Mouse (Mus musculus) limb, embryonic 15.5 days (tissue): ENCODE data around the gene Prr12. TPM values are rescaled to one million over a fixed set of nuclear protein-coding genes. Genes with fewer than 3 reads are reported as not detected.
"Not testable (repeated sequence)": the region's sequence is repeated elsewhere in the genome, so short reads cannot be mapped to it uniquely, and the experiment has no call there.

Experiments used
- ATAC-seq: fragments of 200-750 bp; cut with Nextera tagmentation; 2 replicates; pipeline ENCODE4 v1.8.0; 2017; ENCODE audit warnings: low read depth, moderate TSS enrichment; ENCODE audit not compliant: insufficient number of reproducible peaks, low FRiP score, low TSS enrichment
- H3K27ac ChIP-seq: fragments of 300-500 bp; sonication (generic); 2 replicates; pipeline ENCODE4 v1.5.1; 2015; ENCODE audit warnings: moderate library complexity, mild to moderate bottlenecking, inconsistent platforms
- H3K27me3 ChIP-seq: fragments of 300-500 bp; sonication (generic); 2 replicates; pipeline ENCODE4 v1.6.1; 2015; ENCODE audit warnings: inconsistent platforms
- H3K36me3 ChIP-seq: fragments of 300-500 bp; sonication (generic); 2 replicates; pipeline ENCODE4 v1.6.1; 2015; ENCODE audit warnings: inconsistent platforms
- H3K4me1 ChIP-seq: fragments of 300-500 bp; sonication (generic); 2 replicates; pipeline ENCODE4 v1.6.1; 2015; ENCODE audit warnings: inconsistent platforms
- H3K4me2 ChIP-seq: fragments of 300-500 bp; sonication (generic); 2 replicates; pipeline ENCODE4 v1.6.1; 2015; ENCODE audit warnings: mild to moderate bottlenecking, inconsistent platforms
- H3K4me3 ChIP-seq: fragments of 300-500 bp; sonication (generic); 2 replicates; pipeline ENCODE4 v1.5.1; 2015; ENCODE audit warnings: mild to moderate bottlenecking, inconsistent platforms
- H3K9ac ChIP-seq: fragments of 300-500 bp; sonication (generic); 2 replicates; pipeline ENCODE4 v1.6.1; 2015; ENCODE audit warnings: inconsistent platforms
- H3K9me3 ChIP-seq: fragments of 300-500 bp; sonication (generic); 2 replicates; pipeline ENCODE4 v1.6.1; 2016; ENCODE audit warnings: inconsistent platforms
- WGBS: fragments of 180-500 bp; shearing (Covaris S2); methylation state at CpG from one replicate; pipeline ENCODE4 v1.1.7; 2015; 5-methylcytosine and 5-hydroxymethylcytosine counted together
- polyA plus RNA-seq: library from polyadenylated mRNA; unstranded; fragments of >200 nt; fragmentation: Nextera tagmentation; extraction: Ambion mirVana; gene quantifications from 2 replicates; pipeline ENCODE4 v1.2.1, GENCODE M21; 2015

The Prr12 gene
- polyA plus RNA-seq, 1 experiment from 2014 or later, result 11.5 TPM

DNA sequence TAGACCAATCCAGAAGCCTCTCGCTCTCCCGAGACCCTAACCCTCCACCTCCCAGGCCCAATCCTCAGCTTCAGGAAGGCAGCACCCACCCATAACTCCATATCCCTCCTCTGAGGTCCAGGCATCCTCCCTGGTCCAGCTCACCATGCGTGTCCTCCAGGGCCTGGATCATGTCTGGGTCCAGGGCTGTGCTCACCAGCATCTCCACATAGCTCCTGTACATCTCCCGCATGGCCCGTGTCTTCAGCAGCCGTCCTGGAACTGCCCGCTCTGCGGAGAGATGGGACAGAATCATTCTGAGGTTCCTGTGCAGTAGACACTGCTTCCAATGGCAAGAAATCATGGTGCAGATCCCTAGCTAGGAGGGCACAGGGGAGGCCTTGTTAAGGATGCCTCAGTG is 21.8 kb downstream of the Prr12 start:
- no peak for ATAC-seq
- no peak overlapping the region for H3K9ac ChIP-seq
- H3K4me3 ChIP-seq, result no peak overlapping the region
- WGBS, result 96% methylated on average over 8 of the region's 8 CpGs
- no peak overlapping the region for H3K4me2 ChIP-seq
- H3K4me1 ChIP-seq, result 0 out of 2 replicates have a peak, but pooled peaks cover 8% of the 10 kb centered on the region
- H3K27ac ChIP-seq, result no peak overlapping the region
- H3K9me3 ChIP-seq, result no peaks in the 10 kb centered on the region
- H3K36me3 ChIP-seq, result peaks cover 91% of the 10 kb centered on the region
- H3K27me3 ChIP-seq, result no peaks in the 10 kb centered on the region

DNA sequence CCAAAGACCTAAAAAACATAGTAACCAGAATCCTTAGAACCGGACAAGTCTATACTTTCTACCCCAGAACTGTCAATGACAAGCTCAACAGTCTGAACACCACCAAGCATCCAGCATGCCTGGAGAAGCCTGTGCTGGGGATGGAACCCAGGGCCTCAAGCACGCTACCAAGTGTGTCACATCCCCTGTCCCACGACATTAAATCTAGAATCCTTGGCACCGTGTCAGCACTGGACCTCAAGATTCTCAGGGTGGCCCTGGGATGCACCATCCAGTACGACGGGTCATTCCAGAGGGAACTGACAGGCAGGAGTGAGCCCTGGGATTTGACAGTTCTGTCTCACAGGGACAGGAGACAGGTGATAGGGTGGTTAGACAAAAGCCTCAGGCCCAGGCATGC is 22.7 kb downstream of the Prr12 start:
- 94% methylated on average over 6 of the region's 6 CpGs for WGBS
- no peaks in the 10 kb centered on the region for H3K27me3 ChIP-seq
- no peak overlapping the region for H3K4me3 ChIP-seq
- ATAC-seq, result no peak
- no peak overlapping the region for H3K9ac ChIP-seq
- H3K36me3 ChIP-seq, result peaks cover 83% of the 10 kb centered on the region
- H3K9me3 ChIP-seq, result no peaks in the 10 kb centered on the region
- no peak overlapping the region for H3K27ac ChIP-seq
- no peak overlapping the region for H3K4me2 ChIP-seq
- 0 out of 2 replicates have a peak, but pooled peaks cover 8% of the 10 kb centered on the region for H3K4me1 ChIP-seq

DNA sequence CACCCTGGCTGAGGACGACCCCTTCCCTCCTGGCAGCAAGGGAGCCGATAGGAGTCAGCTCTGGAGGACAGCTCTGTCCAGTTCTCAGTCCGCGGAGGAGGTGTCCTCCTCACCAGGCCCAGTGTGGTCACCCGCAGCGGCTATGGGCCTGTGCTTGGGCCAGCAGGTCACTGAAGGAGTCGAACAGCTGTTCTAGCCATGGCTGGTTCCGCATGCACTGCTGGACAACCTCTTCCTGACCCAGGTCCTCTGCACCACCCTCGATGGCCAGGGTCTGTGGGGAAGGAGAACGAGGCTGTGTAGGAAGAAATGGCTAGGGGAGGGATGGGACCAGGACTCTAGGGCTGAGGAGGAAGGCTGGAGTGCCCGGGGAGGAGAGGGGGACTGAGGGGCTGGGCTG is 24.3 kb downstream of the Prr12 start:
- no peak for ATAC-seq
- Histone ChIP-seq H3K4me1 (0 out of 2 replicates have a peak, but pooled peaks cover 8% of the 10 kb centered on the region), H3K27ac (no peak overlapping the region), H3K4me2 (no peak overlapping the region), H3K36me3 (peaks cover 66% of the 10 kb centered on the region), H3K4me3 (no peak overlapping the region), H3K9me3 (no peaks in the 10 kb centered on the region), H3K27me3 (no peaks in the 10 kb centered on the region), H3K9ac (no peak overlapping the region)
- WGBS, result 92% methylated on average over 11 of the region's 11 CpGs

DNA sequence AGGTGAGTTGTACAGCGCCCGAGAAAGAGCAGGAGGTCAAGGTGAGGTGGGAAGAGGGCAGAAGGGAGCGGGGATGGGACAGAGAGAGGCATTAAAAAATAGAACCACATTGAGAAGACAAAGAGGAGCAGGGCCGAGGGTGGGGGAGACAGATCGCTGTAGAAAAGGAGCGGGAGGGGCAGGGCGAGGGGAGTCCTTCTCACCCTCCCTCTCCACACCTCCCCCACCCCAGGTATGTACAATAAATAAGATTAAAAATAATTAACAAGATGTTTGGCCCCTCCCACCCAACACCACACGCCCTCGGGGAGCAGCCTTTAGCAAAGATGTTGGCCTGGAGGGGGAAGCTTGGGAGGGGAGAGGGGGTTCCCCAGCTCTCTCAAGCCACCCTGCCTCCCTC is 24.9 kb downstream of the Prr12 start:
- 96% methylated on average over 9 of the region's 9 CpGs for WGBS
- Histone ChIP-seq H3K4me3 (no peak overlapping the region), H3K4me1 (0 out of 2 replicates have a peak, but pooled peaks cover 8% of the 10 kb centered on the region), H3K27me3 (no peaks in the 10 kb centered on the region), H3K36me3 (peaks cover 60% of the 10 kb centered on the region), H3K9ac (no peak overlapping the region), H3K4me2 (no peak overlapping the region), H3K9me3 (no peaks in the 10 kb centered on the region), H3K27ac (no peak overlapping the region)
- ATAC-seq, result no peak

DNA sequence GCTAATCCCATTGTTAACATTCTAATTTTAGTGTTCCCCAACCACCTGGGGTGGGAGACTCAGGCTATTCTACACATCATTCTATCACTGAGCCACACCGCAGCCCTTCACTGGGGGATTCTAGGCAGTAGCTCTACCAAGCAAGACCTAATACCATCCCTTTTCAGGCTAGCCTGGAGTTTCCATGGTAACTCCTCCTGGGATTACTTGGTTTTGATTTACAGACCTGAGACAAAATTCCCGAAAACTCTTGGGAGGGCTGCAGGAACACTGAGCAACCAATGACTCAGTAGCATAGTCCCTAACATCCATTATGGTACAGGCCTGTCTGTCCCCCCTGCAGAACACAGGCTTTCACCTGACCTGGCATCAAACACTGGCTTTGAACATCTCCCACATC is 26.4 kb downstream of the Prr12 start:
- H3K9ac ChIP-seq, result no peak overlapping the region
- peaks cover 48% of the 10 kb centered on the region for H3K36me3 ChIP-seq
- no peak for ATAC-seq
- 61% methylated on average over 2 of the region's 2 CpGs for WGBS
- no peak overlapping the region for H3K4me2 ChIP-seq
- H3K4me1 ChIP-seq, result 0 out of 2 replicates have a peak, but pooled peaks cover 8% of the 10 kb centered on the region
- H3K27me3 ChIP-seq, result no peaks in the 10 kb centered on the region
- no peak overlapping the region; the same call in 1 of the 2 replicates for H3K27ac ChIP-seq
- H3K9me3 ChIP-seq, result no peaks in the 10 kb centered on the region
- no peak overlapping the region for H3K4me3 ChIP-seq

DNA sequence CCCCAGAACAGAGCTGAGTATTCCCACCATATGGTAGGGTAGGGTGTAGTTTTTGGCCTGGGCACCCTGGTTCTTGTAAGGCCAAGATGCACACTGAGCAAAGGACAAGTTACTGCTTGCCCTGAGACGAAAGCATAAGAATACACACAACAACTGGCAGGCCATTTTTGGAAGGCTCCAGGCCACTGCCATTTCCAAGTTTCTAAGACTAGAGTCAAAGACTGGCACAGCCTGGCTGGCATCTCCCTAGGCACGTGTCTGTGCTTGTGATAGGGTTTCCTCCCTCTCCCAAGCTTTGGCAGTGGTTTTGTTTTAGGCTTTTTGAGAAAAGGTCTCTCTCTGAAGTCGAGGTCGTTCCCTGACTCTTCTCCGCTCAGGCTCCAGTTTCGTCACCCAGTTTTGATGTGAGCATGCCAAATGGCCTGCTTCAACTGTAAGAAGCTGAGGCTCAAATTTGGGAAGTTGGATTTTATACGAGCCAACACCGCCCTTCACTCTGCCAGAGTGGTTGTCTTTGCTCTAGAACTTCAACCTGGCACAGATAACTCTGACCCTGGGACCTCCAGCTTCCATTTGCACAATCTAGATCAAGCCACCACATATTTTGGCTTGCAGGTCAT is 27.0 kb downstream of the Prr12 start:
- 66% methylated on average over 8 of the region's 8 CpGs for WGBS
- Histone ChIP-seq H3K9me3 (no peaks in the 10 kb centered on the region), H3K4me1 (0 out of 2 replicates have a peak, but pooled peaks cover 8% of the 10 kb centered on the region), H3K9ac (no peak overlapping the region), H3K4me2 (no peak overlapping the region), H3K36me3 (peaks cover 44% of the 10 kb centered on the region), H3K27ac (peak overlapping the region; percentile 19), H3K27me3 (no peaks in the 10 kb centered on the region), H3K4me3 (no peak overlapping the region)
- ATAC-seq, result no peak

DNA sequence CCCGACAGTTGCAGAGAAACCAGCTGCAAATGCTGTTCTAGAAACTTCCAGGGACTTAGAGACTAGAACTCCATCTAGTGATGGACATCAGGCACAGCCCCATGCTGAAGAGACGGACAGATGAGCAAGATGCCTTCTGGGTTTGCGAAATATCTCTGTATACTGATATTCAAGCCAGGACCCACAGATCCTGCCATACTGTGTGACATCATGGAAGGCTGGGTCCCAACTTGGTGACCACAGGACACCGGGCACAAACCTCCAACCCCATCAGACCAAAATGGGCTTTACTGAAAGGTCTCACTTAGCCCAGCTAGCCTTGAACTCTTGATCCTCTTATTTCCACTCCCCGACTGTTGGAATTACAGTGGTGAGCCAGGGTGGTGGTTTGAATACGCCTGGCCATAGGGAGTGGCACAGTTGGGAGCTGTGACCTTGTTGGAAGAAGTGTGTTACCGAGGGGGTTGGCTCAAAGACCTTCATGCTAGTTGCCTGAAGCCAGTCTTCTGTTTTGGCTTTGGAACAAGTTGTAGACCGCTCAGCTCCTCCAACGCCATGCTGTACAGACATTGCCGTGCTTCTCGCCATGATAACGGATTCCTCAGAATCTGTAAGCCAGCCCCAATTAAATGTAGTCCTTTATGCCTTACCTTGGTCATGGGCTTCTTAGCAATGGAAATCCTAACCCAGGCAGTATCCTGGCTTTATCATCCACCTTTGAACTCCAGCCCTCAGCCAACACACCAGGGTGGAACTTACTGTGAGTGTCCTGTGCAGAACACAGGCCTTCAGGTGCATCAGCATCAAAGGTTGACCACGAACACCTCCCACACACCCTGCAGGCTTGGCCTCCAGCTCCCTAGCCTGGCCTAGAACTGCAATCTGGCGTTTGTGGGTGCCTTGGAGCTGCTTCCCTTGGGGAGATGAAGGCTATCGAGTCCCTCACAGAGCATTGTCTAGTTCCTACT is 28.1 kb downstream of the Prr12 start:
- no peak for ATAC-seq
- 82% methylated on average over 15 of the region's 15 CpGs for WGBS
- no peaks in the 10 kb centered on the region for H3K27me3 ChIP-seq
- peaks cover 9% of the 10 kb centered on the region; the same call in 1 of the 2 replicates for H3K4me1 ChIP-seq
- no peak overlapping the region for H3K27ac ChIP-seq
- H3K9ac ChIP-seq, result no peak overlapping the region
- H3K4me3 ChIP-seq, result no peak overlapping the region
- H3K9me3 ChIP-seq, result no peaks in the 10 kb centered on the region
- no peak overlapping the region for H3K4me2 ChIP-seq
- peaks cover 32% of the 10 kb centered on the region for H3K36me3 ChIP-seq

DNA sequence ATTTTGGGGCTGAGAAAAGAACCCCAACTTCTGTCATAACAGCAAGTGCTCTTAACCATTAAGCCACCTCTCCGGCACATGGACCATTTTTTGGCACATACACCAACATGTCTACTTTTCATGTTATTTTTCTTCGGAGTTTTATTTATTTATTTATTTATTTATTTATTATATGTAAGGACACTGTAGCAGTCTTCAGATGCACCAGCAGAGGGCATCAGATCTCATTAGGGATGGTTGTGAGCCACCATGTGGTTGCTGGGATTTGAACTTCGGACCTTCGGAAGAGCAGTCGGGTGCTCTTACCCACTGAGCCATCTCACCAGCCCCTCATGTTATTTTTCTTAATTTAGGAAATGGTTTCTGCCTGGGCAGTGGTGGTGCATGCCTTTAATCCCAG is 29.0 kb downstream of the Prr12 start:
- not testable (repeated sequence) for H3K9ac ChIP-seq, H3K27ac ChIP-seq, ATAC-seq, H3K9me3 ChIP-seq, H3K4me2 ChIP-seq, H3K27me3 ChIP-seq, H3K4me3 ChIP-seq
- Histone ChIP-seq H3K36me3 (peaks cover 25% of the 10 kb centered on the region), H3K4me1 (peaks cover 18% of the 10 kb centered on the region)
- WGBS, result 81% methylated on average over 5 of the region's 5 CpGs

DNA sequence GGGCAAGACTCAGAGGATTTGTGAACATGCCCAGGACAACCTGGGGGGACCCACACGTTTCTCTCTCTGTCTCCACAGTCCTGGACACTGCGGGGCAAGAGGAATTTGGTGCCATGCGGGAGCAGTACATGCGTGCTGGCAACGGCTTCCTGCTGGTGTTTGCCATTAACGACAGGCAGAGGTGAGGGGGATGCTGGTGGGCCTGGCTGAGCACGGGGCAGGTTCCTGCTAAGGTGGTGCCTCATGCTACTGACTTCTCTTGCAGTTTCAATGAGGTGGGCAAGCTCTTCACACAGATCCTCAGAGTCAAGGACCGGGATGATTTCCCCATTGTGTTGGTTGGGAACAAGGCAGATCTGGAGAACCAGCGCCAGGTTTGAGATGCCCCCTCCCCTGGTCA is 32.5 kb downstream of the Prr12 start:
- H3K9ac ChIP-seq, result no peak overlapping the region
- no peak overlapping the region for H3K4me3 ChIP-seq
- H3K27me3 ChIP-seq, result no peaks in the 10 kb centered on the region
- 64% methylated on average over 9 of the region's 9 CpGs for WGBS
- H3K9me3 ChIP-seq, result no peaks in the 10 kb centered on the region
- peaks cover 4% of the 10 kb centered on the region; the same call in 1 of the 2 replicates for H3K36me3 ChIP-seq
- no peak overlapping the region for H3K4me2 ChIP-seq
- H3K27ac ChIP-seq, result no peak overlapping the region
- H3K4me1 ChIP-seq, result peaks cover 18% of the 10 kb centered on the region
- ATAC-seq, result no peak

DNA sequence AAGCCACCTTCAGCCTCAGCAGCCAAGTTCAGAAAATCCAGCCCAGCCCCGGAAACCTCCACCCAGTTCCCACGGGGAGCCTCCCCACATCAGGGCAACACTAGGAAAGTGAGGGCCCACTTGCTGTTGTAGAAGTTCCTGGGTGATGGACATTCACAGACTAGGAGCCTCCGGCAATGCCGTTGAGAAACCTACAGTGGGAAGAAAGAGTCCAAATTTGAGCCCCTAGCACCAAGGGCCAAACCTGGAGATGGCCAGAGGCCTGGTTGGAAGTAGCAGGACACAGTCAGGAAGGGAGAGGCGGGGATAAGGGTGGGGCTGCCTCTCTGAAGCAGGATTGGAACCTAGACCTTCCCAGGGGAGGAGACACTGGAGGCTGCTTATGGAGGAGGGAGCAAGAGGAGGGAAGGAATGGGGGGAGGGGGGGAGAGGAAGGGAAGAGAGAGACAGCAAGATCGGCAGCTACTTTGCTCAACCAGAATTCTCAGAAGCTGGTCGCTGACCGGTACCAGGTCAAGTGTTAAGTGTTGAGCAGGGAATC is 33.6 kb downstream of the Prr12 start:
- no peak for ATAC-seq
- Histone ChIP-seq H3K27ac (peak overlapping the region; percentile 96), H3K4me3 (peak overlapping the region; percentile 94), H3K4me1 (peaks cover 28% of the 10 kb centered on the region), H3K4me2 (peak overlapping the region; percentile 86), H3K27me3 (no peaks in the 10 kb centered on the region), H3K36me3 (peaks cover 5% of the 10 kb centered on the region; the same call in 1 of the 2 replicates), H3K9me3 (no peaks in the 10 kb centered on the region), H3K9ac (no peak overlapping the region)
- 29% methylated on average over 8 of the region's 8 CpGs for WGBS

DNA sequence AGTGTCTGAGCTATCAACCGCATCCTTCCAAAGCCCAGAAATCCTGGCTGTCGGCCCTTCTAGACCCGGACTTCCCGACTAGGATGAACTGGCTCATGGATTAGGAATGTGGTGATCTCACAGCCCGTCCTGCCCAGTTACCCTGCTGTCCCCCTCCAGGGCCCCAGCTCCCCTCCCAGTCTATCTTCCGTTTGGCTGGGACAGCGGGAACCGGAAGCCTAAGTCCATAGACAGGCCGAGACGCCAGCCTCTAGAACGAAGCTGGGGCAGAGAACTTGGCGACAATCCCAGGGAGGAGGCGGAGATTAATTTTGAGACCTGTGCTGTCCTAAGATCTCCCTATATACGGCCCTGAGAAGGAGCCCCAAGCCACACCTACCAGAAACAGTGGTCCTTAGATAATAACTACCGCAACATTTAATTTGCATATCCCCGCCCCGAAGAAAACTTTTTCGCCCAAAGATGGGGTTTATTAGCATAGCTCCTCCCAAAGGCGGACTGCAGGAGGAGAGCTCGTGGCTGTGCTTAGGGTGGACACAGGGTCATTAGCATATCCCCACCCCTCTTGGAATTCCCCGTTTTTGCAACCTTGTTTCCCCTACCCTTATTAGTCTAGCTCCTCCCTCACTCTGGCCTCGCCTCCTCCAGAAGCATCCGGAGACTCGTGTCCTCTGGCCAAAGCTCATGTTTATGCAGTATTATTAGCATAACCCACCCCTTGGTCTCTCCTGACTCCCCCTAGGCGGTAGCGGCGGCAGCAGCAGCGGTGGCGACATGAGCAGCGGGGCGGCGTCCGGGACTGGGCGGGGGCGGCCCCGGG is 35.2 kb downstream of the Prr12 start, which contains the start of gene Rras:
TSS of gene Rras (plus strand) at position 720 of the 820 bp plus-strand sequence.
- Histone ChIP-seq H3K36me3 (peaks cover 20% of the 10 kb centered on the region), H3K9ac (peak within 1 kb of the TSS; percentile 71)
- WGBS, result 0% methylated on average over 36 of the region's 36 CpGs

More for the DNA sequence above, 35.2 kb downstream of the Prr12 start, which contains the start of gene Rras:
- H3K9me3 ChIP-seq, result no peaks in the 10 kb centered on the region
- ATAC-seq, result peak; percentile 90
- H3K4me3 ChIP-seq, result peak within 1 kb of the TSS; percentile 94
- H3K27me3 ChIP-seq, result no peaks in the 10 kb centered on the region
- H3K4me2 ChIP-seq, result peak within 1 kb of the TSS; percentile 86
- H3K27ac ChIP-seq, result peak within 1 kb of the TSS; percentile 96
- peaks cover 35% of the 10 kb centered on the region for H3K4me1 ChIP-seq
